Mouse (Mus musculus): ENCODE measurements around the gene Rab4a.

The Rab4a gene

GRCm38 (mm10) chr8:123805718-123806373 is at the start of gene Rab4a:
Rab4a (plus strand) TSS chr8:123805985.
- peak; percentile 79 for DNase-seq (ENCODE audit: low spot score in 2 of 2)

GRCm38 (mm10) chr8:123756901-123757300 is 48.9 kb upstream of the Rab4a start:
- no peak for DNase-seq (ENCODE audit: low spot score in 2 of 2)

- no peak for DNase-seq (ENCODE audit: low spot score in 2 of 2)
Observed at GRCm38 (mm10) chr8:123758935-123759334, 46.9 kb upstream of the Rab4a start.

- DNase-seq (ENCODE audit: low spot score in 2 of 2) = no peak
Observed at GRCm38 (mm10) chr8:123759933-123760332, 45.9 kb upstream of the Rab4a start.

- DNase-seq (ENCODE audit: low spot score in 2 of 2) = no peak
Observed at GRCm38 (mm10) chr8:123760579-123760978, 45.2 kb upstream of the Rab4a start.

- peak; percentile 57 to 63 for DNase-seq (ENCODE audit: low spot score in 2 of 2)
Observed at GRCm38 (mm10) chr8:123761266-123761882, 44.4 kb upstream of the Rab4a start.

- DNase-seq (ENCODE audit: low spot score in 2 of 2) = no peak
Observed at GRCm38 (mm10) chr8:123761883-123762270, 43.9 kb upstream of the Rab4a start.

GRCm38 (mm10) chr8:123763355-123763754 is 42.4 kb upstream of the Rab4a start:
- DNase-seq (ENCODE audit: low spot score in 2 of 2) = peak in 1 of 2 experiments; percentile 17

GRCm38 (mm10) chr8:123764671-123765070 is 41.1 kb upstream of the Rab4a start:
- no peak for DNase-seq (ENCODE audit: low spot score in 2 of 2)

- no peak for DNase-seq (ENCODE audit: low spot score in 2 of 2)
Observed at GRCm38 (mm10) chr8:123766516-123766915, 39.3 kb upstream of the Rab4a start.

- DNase-seq (ENCODE audit: low spot score in 2 of 2) = no peak
Observed at GRCm38 (mm10) chr8:123767874-123768273, 37.9 kb upstream of the Rab4a start.

- peak in 1 of 2 experiments; percentile 44 for DNase-seq (ENCODE audit: low spot score in 2 of 2)
Observed at GRCm38 (mm10) chr8:123768492-123769356, 37.1 kb upstream of the Rab4a start.

GRCm38 (mm10) chr8:123773468-123773867 is 32.3 kb upstream of the Rab4a start:
- no peak for DNase-seq (ENCODE audit: low spot score in 2 of 2)

GRCm38 (mm10) chr8:123774491-123774890 is 31.3 kb upstream of the Rab4a start:
- DNase-seq (ENCODE audit: low spot score in 2 of 2) = no peak

- DNase-seq (ENCODE audit: low spot score in 2 of 2) = no peak
Observed at GRCm38 (mm10) chr8:123777319-123777718, 28.5 kb upstream of the Rab4a start.

GRCm38 (mm10) chr8:123780471-123780870 is 25.3 kb upstream of the Rab4a start:
- DNase-seq (ENCODE audit: low spot score in 2 of 2) = no peak

GRCm38 (mm10) chr8:123781256-123781655 is 24.5 kb upstream of the Rab4a start:
- DNase-seq (ENCODE audit: low spot score in 2 of 2) = no peak

GRCm38 (mm10) chr8:123783525-123784249 is 22.1 kb upstream of the Rab4a start:
- DNase-seq (ENCODE audit: low spot score in 2 of 2) = peak; percentile 17 to 74

- peak; percentile 50 to 57 for DNase-seq (ENCODE audit: low spot score in 2 of 2)
Observed at GRCm38 (mm10) chr8:123786166-123786565, 19.6 kb upstream of the Rab4a start.

GRCm38 (mm10) chr8:123786644-123787043 is 19.1 kb upstream of the Rab4a start:
- DNase-seq (ENCODE audit: low spot score in 2 of 2) = no peak

- no peak for DNase-seq (ENCODE audit: low spot score in 2 of 2)
Observed at GRCm38 (mm10) chr8:123787254-123787897, 18.4 kb upstream of the Rab4a start.

Data from heart, adult 9 months (tissue).